Mouse (Mus musculus) heart, embryonic 11.5 days (tissue): Measurements from ENCODE around the gene Ncoa3. TPM values are rescaled to one million over a fixed set of nuclear protein-coding genes. Genes with fewer than 3 reads are reported as not detected.

ENCODE experiments used
- ATAC-seq: fragments of 200-750 bp; cut with Nextera tagmentation; replicated peaks from 2 replicates; pipeline ENCODE4 v1.8.0; 2017; ENCODE audit warnings: moderate library complexity; ENCODE audit not compliant: insufficient number of reproducible peaks, low FRiP score, low TSS enrichment
- H3K27ac ChIP-seq: fragments of 300-500 bp; sonication (generic); 2 replicates; pipeline ENCODE4 v1.5.1; 2014; ENCODE audit warnings: mild to moderate bottlenecking, low read depth, low read length
- H3K27me3 ChIP-seq: fragments of 300-500 bp; sonication (generic); 2 replicates; pipeline ENCODE4 v1.6.1; 2014; ENCODE audit warnings: mild to moderate bottlenecking, low read length, mixed read lengths; ENCODE audit not compliant: control insufficient read depth, insufficient read depth
- H3K36me3 ChIP-seq: fragments of 300-500 bp; sonication (generic); 2 replicates; pipeline ENCODE4 v1.6.1; 2014; ENCODE audit warnings: mild to moderate bottlenecking, low read length, moderate library complexity, mixed read lengths; ENCODE audit not compliant: control insufficient read depth, insufficient read depth
- H3K4me1 ChIP-seq: fragments of 300-500 bp; sonication (generic); 2 replicates; pipeline ENCODE4 v1.6.1; 2014; ENCODE audit warnings: low read length; ENCODE audit not compliant: control insufficient read depth, insufficient read depth
- H3K4me2 ChIP-seq: fragments of 300-500 bp; sonication (generic); 2 replicates; pipeline ENCODE4 v1.6.1; 2014; ENCODE audit warnings: mild to moderate bottlenecking, moderate library complexity
- H3K4me3 ChIP-seq: fragments of 300-500 bp; sonication (generic); 2 replicates; pipeline ENCODE4 v1.5.1; 2014; ENCODE audit warnings: low read depth, low read length
- H3K9ac ChIP-seq: fragments of 300-500 bp; sonication (generic); 2 replicates; pipeline ENCODE4 v1.6.1; 2014; ENCODE audit warnings: mild to moderate bottlenecking, low read depth, low read length, moderate library complexity
- H3K9me3 ChIP-seq: fragments of 300-500 bp; sonication (generic); replicated peaks from 2 replicates; pipeline ENCODE4 v1.6.1; 2016; ENCODE audit warnings: low read length; ENCODE audit not compliant: control insufficient read depth
- WGBS: fragments of 180-500 bp; shearing (Covaris S2); extraction: QIAGEN DNeasy Blood & Tissue Kit; methylation state at CpG from one replicate; pipeline ENCODE4 v1.1.7; 2014; ENCODE audit not compliant: insufficient replicate concordance; 5-methylcytosine and 5-hydroxymethylcytosine counted together
- polyA plus RNA-seq: library from polyadenylated mRNA; unstranded; fragments of >200 nt; fragmentation: Nextera tagmentation; extraction: Ambion mirVana; gene quantifications from 2 replicates; pipeline ENCODE4 v1.2.1, GENCODE M21; 2014

The Ncoa3 gene
- polyA plus RNA-seq, 1 experiment from 2014 or later: 15.6 TPM

DNA sequence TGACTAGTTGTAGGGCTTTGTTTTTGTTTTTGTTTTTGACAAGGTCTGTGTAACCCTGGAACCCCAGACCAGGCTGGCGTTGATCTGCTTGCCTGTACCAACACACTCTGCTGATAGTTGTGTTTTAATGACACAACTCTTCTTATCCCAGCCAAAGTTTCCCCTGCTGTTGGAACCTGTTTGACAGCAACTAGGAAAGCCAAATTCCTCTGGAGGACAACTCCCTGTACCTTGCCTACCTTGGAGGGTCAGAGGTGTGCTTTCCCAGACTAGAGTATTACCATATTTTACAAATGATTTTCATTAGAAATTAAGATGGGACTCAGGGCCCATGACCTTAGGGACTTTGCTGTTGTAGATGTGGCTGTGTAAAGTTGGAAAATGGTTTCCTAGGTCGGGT is 9.3 kb downstream of the Ncoa3 start:
- peaks cover 24% of the 10 kb centered on the region for H3K4me1 ChIP-seq

DNA sequence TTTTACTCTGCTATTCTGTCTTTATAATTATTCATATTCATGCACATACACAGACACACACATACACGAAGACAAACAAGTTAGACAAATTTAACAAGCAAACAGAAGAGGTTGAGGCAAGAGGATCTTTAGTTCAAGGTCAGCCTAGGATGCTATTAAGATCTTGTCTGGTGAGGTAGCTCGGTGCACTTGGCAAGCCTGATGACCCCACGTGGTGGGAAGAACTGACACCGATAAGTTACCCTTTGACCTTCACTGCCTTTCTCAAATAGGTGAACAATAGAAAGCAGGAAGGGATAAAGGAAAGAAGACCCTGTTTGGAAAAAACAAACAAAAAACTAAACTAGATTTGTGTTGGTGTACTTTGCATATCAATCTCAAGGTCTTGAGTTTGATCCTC is 10.0 kb downstream of the Ncoa3 start:
- ATAC-seq: no peak
- H3K36me3 ChIP-seq: no peaks in the 10 kb centered on the region

More for the DNA sequence above, 9.3 kb downstream of the Ncoa3 start:
- Histone ChIP-seq H3K4me3 (no peak overlapping the region), H3K36me3 (no peaks in the 10 kb centered on the region), H3K9me3 (no peaks in the 10 kb centered on the region), H3K9ac (no peak overlapping the region), H3K27ac (no peak overlapping the region), H3K4me2 (no peak overlapping the region), H3K27me3 (no peaks in the 10 kb centered on the region)
- no peak for ATAC-seq
- 67% methylated on average over 2 of the region's 2 CpGs for WGBS

DNA sequence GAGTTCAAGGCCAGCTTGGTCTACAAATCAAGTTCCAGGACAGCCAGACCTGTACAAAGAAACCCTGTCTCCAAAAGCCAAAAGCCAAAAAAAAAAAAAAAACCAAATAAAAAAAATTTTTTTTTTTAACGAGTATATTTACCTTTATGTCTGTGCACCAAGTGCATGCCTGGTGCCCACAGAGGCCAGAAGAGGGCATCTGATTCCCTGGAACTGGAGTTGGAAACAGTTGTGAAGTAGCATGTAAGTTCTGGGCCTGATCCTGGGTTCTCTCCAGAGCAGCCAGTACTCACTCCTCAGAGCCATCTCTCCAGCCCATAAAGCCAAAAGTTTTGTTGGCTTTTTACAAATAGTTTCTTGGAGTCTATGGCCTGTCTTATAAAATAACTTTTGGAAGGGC is 10.6 kb downstream of the Ncoa3 start:
- Histone ChIP-seq H3K36me3 (no peaks in the 10 kb centered on the region), H3K27me3 (no peaks in the 10 kb centered on the region), H3K27ac (no peak overlapping the region), H3K9me3 (no peaks in the 10 kb centered on the region), H3K4me1 (peaks cover 24% of the 10 kb centered on the region), H3K4me2 (no peak overlapping the region), H3K9ac (no peak overlapping the region), H3K4me3 (no peak overlapping the region)
- 67% methylated on average over 1 of the region's 1 CpGs for WGBS
- no peak for ATAC-seq

More for the DNA sequence above, 10.0 kb downstream of the Ncoa3 start:
- Histone ChIP-seq H3K9ac (no peak overlapping the region), H3K27me3 (no peaks in the 10 kb centered on the region), H3K4me2 (no peak overlapping the region), H3K9me3 (no peaks in the 10 kb centered on the region), H3K4me3 (no peak overlapping the region), H3K27ac (no peak overlapping the region), H3K4me1 (peaks cover 24% of the 10 kb centered on the region)
- WGBS: 55% methylated on average over 4 of the region's 4 CpGs

DNA sequence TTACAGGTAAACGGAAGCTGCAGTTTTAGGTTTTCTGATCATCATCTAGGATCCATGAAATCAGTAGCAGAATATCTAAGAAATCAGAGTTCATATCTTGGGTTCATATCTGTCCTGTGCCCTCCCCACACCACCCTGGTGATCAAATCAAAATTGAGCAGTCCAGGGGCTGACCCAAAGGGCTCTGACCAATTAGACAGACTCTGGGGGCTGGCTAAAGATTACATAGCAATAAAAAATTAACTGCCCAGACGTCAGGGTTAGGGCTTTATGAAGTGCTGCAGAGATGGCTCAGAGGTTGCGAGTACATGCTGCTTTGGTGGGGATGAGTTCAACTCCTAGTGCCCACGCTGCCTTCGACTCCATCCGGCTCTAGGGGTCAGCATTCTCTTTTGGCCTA is 14.6 kb downstream of the Ncoa3 start:
- Histone ChIP-seq H3K4me1 (peaks cover 31% of the 10 kb centered on the region), H3K27ac (no peak overlapping the region), H3K9ac (no peak overlapping the region), H3K4me2 (no peak overlapping the region), H3K27me3 (no peaks in the 10 kb centered on the region), H3K4me3 (no peak overlapping the region), H3K36me3 (no peaks in the 10 kb centered on the region), H3K9me3 (no peaks in the 10 kb centered on the region)
- 85% methylated on average over 6 of the region's 6 CpGs for WGBS
- no peak for ATAC-seq

DNA sequence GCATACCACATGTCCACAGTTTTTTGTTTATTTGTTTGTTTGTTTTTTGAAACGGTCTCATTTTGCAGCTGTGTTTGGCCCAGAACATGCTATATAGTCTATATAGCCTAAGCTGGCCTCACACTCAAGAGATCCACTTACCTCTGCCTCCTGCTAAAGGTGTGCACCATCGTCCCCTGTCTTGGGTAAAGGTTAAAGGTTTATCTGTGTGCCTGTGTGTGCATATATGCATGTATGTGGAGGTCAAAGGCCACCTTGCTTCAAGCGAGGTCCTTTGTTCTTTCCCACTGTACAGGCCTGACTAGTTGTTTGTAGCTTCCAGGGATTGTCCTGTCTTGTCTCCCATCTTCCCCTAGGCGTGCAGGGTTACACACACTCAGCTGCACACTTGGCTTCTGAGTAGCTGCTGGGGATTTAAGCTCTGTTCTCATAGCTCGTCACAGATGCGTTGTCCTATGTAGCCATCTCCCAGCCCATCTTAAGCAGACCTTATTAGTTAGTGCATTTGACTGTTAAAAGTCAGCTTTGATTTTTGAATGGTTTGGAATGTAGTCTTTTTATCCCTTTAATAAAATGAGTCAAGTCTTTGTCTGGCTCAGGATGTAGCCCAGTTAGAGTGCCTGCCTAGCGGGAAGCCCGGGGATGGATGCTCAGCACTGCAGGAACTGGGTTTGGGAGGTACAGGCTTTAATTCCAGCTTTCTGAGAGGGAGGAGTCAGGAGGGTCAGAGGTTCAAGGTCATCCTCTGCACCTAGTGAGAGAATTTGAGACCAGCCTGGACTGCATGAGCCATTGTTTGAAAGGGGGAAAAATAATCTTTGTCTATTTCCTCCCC is 16.3 kb downstream of the Ncoa3 start:
- H3K4me3 ChIP-seq: no peak overlapping the region
- H3K36me3 ChIP-seq: no peaks in the 10 kb centered on the region
- H3K9ac ChIP-seq: no peak overlapping the region
- no peaks in the 10 kb centered on the region for H3K9me3 ChIP-seq
- 60% methylated on average over 8 of the region's 8 CpGs for WGBS
- no peaks in the 10 kb centered on the region for H3K27me3 ChIP-seq
- no peak overlapping the region for H3K4me2 ChIP-seq
- H3K27ac ChIP-seq: no peak overlapping the region
- H3K4me1 ChIP-seq: peaks cover 38% of the 10 kb centered on the region
- ATAC-seq: no peak

DNA sequence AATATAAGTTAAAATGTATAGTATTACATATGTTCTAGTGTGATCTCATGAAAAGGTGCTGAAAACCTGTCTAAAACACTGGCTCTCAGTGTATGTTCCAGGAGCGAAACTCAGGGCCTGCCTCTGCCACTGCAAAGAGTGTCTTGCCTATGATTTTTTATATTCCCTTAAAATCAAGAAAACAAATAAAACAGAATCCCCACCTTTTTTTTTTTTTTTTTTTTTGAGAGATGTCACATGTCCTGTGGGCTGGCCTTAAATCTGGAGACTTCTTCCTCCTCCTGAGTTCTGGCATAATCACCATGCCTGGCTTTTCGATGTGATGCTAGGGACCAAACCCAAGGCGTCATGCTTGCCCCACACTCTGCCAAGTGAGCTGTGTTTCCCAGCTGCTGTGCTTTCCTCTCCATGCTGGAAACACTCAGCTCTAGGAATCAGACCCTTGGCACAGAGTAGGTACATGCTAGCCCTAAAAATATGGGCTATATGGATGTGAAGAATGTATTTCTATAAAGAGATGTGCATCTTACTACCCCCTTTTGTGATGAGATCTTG is 17.0 kb downstream of the Ncoa3 start:
- no peak overlapping the region for H3K4me2 ChIP-seq
- no peak for ATAC-seq
- no peak overlapping the region for H3K4me3 ChIP-seq
- peaks cover 38% of the 10 kb centered on the region for H3K4me1 ChIP-seq
- H3K36me3 ChIP-seq: no peaks in the 10 kb centered on the region
- 73% methylated on average over 3 of the region's 3 CpGs for WGBS
- no peak overlapping the region for H3K9ac ChIP-seq
- H3K27me3 ChIP-seq: no peaks in the 10 kb centered on the region
- H3K27ac ChIP-seq: no peak overlapping the region
- H3K9me3 ChIP-seq: no peaks in the 10 kb centered on the region

DNA sequence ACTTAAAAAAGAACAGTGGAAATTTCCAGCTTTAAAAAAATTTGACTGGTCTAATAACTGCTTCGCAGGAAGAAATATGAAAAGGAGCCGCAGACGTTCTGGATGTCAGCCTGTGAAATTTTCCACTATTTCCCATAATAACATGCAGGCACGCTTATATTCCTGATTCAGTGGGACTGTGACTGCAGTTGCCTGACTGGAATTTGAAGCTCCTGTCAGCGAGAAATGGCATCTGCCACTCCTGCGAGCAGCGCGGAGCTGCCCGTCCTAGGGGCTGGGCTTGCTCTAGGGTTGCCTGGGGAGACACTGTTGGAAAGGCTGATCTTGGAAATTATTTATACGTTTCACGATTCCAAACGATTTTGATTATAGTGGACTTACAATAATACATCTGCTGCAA is 17.9 kb downstream of the Ncoa3 start:
- H3K27me3 ChIP-seq: no peaks in the 10 kb centered on the region
- no peak for ATAC-seq
- H3K9ac ChIP-seq: no peak overlapping the region
- 55% methylated on average over 12 of the region's 12 CpGs for WGBS
- H3K4me3 ChIP-seq: no peak overlapping the region
- H3K9me3 ChIP-seq: no peaks in the 10 kb centered on the region
- H3K4me1 ChIP-seq: peaks cover 38% of the 10 kb centered on the region
- 0 out of 2 replicates have a peak overlapping the region, but pooled peaks have one; percentile 1 for H3K4me2 ChIP-seq
- H3K27ac ChIP-seq: no peak overlapping the region
- H3K36me3 ChIP-seq: no peaks in the 10 kb centered on the region

DNA sequence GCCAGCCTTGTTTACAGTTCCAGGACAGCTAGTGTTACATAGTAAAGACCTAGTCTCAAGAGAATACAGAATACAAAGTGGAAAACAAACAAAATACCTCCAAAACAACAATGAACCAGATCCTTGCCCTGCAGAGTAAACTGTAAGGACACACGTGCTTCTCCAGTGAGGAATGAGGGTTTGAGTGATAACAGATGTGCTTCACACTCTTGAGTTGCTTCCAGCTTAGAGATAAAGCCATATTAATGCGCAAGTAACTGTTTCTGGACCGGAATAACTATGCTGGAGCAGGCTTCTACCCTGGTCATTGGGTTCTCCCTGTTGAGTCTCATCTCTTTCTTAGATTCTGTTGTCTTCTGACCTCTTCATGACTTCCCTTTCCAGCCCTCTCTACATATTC is 19.0 kb downstream of the Ncoa3 start:
- peak overlapping the region; percentile 41; the same call in 1 of the 2 replicates for H3K27ac ChIP-seq
- H3K36me3 ChIP-seq: no peaks in the 10 kb centered on the region
- H3K4me1 ChIP-seq: peaks cover 38% of the 10 kb centered on the region
- H3K27me3 ChIP-seq: no peaks in the 10 kb centered on the region
- 11% methylated on average over 3 of the region's 3 CpGs for WGBS
- H3K4me2 ChIP-seq: peak overlapping the region; percentile 43
- H3K9ac ChIP-seq: no peak overlapping the region
- no peaks in the 10 kb centered on the region for H3K9me3 ChIP-seq
- ATAC-seq: no peak
- H3K4me3 ChIP-seq: no peak overlapping the region
